Mouse (Mus musculus) embryonic facial prominence, embryonic 14.5 days (tissue): ENCODE data around the gene Gm10721. TPM values are rescaled to one million over a fixed set of nuclear protein-coding genes. Genes with fewer than 3 reads are reported as not detected.
"Not testable (repeated sequence)": the region's sequence is repeated elsewhere in the genome, so short reads cannot be mapped to it uniquely, and the experiment has no call there.

ENCODE experiments used
- ATAC-seq: fragments of 200-750 bp; cut with Nextera tagmentation; 2 replicates; pipeline ENCODE4 v1.8.0; 2017; ENCODE audit warnings: low read depth, moderate number of reproducible peaks, moderate TSS enrichment
- DNase-seq: peaks from one replicate; pipeline ENCODE4 v3.0.0-alpha.2; 2015; ENCODE audit warnings: low spot score
- H3K27ac ChIP-seq: fragments of 300-500 bp; sonication (generic); replicated peaks from 2 replicates; pipeline ENCODE4 v1.5.1; 2014; ENCODE audit warnings: low read depth, mild to moderate bottlenecking, low read length, moderate library complexity
- H3K27me3 ChIP-seq: fragments of 300-500 bp; sonication (generic); replicated peaks from 2 replicates; pipeline ENCODE4 v1.6.1; 2014; ENCODE audit warnings: low read length; ENCODE audit not compliant: control insufficient read depth, insufficient read depth
- H3K36me3 ChIP-seq: fragments of 300-500 bp; sonication (generic); 2 replicates; pipeline ENCODE4 v1.6.1; 2014; ENCODE audit warnings: low read length, mixed read lengths; ENCODE audit not compliant: control insufficient read depth, insufficient read depth
- H3K4me1 ChIP-seq: fragments of 300-500 bp; sonication (generic); 2 replicates; pipeline ENCODE4 v1.6.1; 2014; ENCODE audit warnings: antibody characterized with exemption, low read length; ENCODE audit not compliant: control insufficient read depth, insufficient read depth
- H3K4me2 ChIP-seq: fragments of 300-500 bp; sonication (generic); 2 replicates; pipeline ENCODE4 v1.6.1; 2014; ENCODE audit warnings: low read depth, mild to moderate bottlenecking, low read length, moderate library complexity, mixed read lengths
- H3K4me3 ChIP-seq: fragments of 300-500 bp; sonication (generic); 2 replicates; pipeline ENCODE4 v1.5.1; 2014; ENCODE audit warnings: low read depth, mild to moderate bottlenecking, low read length
- H3K9ac ChIP-seq: fragments of 300-500 bp; sonication (generic); 2 replicates; pipeline ENCODE4 v1.6.1; 2014; ENCODE audit warnings: low read depth, mild to moderate bottlenecking, low read length, moderate library complexity, mixed read lengths
- H3K9me3 ChIP-seq: fragments of 300-500 bp; sonication (generic); 2 replicates; pipeline ENCODE4 v1.6.1; 2016; ENCODE audit warnings: low read length; ENCODE audit not compliant: control insufficient read depth
- WGBS: fragments of 180-500 bp; shearing (Covaris S2); extraction: QIAGEN DNeasy Blood & Tissue Kit; methylation state at CpG from one replicate; pipeline ENCODE4 v1.1.7; 2014; 5-methylcytosine and 5-hydroxymethylcytosine counted together
- polyA plus RNA-seq: library from polyadenylated mRNA; unstranded; fragments of >200 nt; fragmentation: Nextera tagmentation; extraction: Ambion mirVana; gene quantifications from 2 replicates; pipeline ENCODE4 v1.2.1, GENCODE M21; 2014

Gm10721 gene
- polyA plus RNA-seq, 1 experiment from 2014 or later, result not detected

- not testable (repeated sequence) for H3K36me3 ChIP-seq, DNase-seq, H3K4me1 ChIP-seq, ATAC-seq, H3K4me3 ChIP-seq, H3K27me3 ChIP-seq, H3K9me3 ChIP-seq, H3K27ac ChIP-seq, H3K4me2 ChIP-seq, H3K9ac ChIP-seq
- WGBS, result 73% methylated on average over 9 of the region's 13 CpGs
Measured at GRCm38 (mm10) chr9:3023312-3023984, 10.5 kb downstream of the Gm10721 start, which contains the start of gene Gm10718. Gene Gm10718 (plus strand): TSS chr9:3023547.

DNA sequence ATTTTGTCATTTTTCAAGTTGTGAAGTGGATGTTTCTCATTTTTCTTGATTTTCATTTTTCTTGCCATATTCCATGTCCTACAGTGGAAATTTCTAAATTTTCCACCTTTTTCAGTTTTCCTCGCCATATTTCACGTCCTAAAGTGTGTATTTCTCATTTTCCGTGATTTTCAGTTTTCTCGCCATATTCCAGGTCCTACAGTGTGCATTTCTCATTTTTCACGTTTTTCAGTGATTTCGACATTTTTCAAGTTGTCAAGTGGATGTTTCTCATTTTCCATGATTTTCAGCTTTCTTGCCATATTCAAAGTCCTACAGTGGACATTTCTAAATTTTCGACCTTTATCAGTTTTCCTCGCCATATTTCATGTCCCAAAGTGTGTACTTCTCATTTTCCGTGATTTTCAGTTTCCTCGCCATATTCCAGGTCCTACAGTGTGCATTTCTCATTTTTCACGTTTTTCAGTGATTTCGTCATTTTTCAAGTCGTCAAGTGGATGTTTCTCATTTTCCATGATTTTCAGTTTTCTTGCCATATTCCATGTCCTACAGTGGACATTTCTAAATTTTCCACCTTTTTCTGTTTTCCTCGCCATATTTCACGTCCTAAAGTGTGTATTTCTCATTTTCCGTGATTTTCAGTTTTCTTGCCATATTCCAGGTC is 11.2 kb downstream of the Gm10721 start:
- H3K4me3 ChIP-seq, H3K27me3 ChIP-seq, ATAC-seq, DNase-seq, H3K4me2 ChIP-seq, H3K27ac ChIP-seq, H3K36me3 ChIP-seq, H3K9me3 ChIP-seq, H3K4me1 ChIP-seq, H3K9ac ChIP-seq: not testable (repeated sequence)
- 66% methylated on average over 15 of the region's 16 CpGs for WGBS

- not testable (repeated sequence) for H3K4me1 ChIP-seq, H3K27ac ChIP-seq, H3K4me3 ChIP-seq, H3K9me3 ChIP-seq, ATAC-seq, H3K9ac ChIP-seq, H3K4me2 ChIP-seq, H3K27me3 ChIP-seq, H3K36me3 ChIP-seq, DNase-seq
- WGBS, result 71% methylated on average over 12 of the region's 12 CpGs
Measured at GRCm38 (mm10) chr9:3024912-3025467, 12.1 kb downstream of the Gm10721 start, which contains the start of gene Gm10717. Gene Gm10717 (plus strand): TSS chr9:3025417.

DNA sequence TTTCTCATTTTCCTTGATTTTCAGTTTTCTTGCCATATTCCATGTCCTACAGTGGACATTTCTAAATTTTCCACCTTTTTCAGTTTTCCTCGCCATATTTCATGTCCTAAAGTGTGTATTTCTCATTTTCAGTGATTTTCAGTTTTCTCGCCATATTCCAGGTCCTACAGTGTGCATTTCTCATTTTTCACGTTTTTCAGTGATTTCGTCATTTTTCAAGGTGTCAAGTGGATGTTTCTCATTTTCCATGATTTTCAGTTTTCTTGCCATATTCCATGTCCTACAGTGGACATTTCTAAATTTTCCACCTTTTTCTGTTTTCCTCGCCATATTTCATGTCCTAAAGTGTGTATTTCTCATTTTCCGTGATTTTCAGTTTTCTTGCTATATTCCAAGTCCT is 12.7 kb downstream of the Gm10721 start:
- ATAC-seq, H3K27ac ChIP-seq: not testable (repeated sequence)
- 61% methylated on average over 4 of the region's 6 CpGs for WGBS

GRCm38 (mm10) chr9:3026136-3026535 is 13.2 kb downstream of the Gm10721 start:
- H3K36me3 ChIP-seq, DNase-seq, H3K9me3 ChIP-seq, H3K4me2 ChIP-seq, H3K27me3 ChIP-seq, H3K9ac ChIP-seq, H3K27ac ChIP-seq, H3K4me3 ChIP-seq, ATAC-seq, H3K4me1 ChIP-seq: not testable (repeated sequence)
- 70% methylated on average over 5 of the region's 5 CpGs for WGBS

More for the DNA sequence above, 12.7 kb downstream of the Gm10721 start:
- not testable (repeated sequence) for H3K9me3 ChIP-seq, H3K4me1 ChIP-seq, H3K4me3 ChIP-seq, H3K27me3 ChIP-seq, DNase-seq, H3K4me2 ChIP-seq, H3K36me3 ChIP-seq, H3K9ac ChIP-seq

DNA sequence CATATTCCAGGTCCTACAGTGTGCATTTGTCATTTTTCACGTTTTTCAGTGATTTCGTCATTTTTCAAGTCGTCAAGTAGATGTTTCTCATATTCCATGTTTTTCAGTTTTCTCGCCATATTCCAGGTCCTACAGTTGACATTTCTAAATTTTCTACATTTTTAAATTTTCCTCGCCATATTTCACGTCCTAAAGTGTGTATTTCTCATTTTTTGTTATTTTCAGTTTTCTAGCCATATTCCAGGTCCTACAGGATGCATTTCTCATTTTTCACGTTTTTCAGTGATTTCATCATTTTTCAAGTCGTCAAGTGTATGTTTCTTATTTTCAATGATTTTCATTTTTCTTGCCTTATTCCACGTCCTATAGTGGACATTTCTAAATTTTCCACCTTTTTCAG is 13.8 kb downstream of the Gm10721 start:
- not testable (repeated sequence) for H3K27me3 ChIP-seq, H3K4me1 ChIP-seq, H3K36me3 ChIP-seq, H3K9ac ChIP-seq, DNase-seq, H3K4me2 ChIP-seq, ATAC-seq, H3K27ac ChIP-seq, H3K9me3 ChIP-seq, H3K4me3 ChIP-seq
- 64% methylated on average over 9 of the region's 9 CpGs for WGBS

DNA sequence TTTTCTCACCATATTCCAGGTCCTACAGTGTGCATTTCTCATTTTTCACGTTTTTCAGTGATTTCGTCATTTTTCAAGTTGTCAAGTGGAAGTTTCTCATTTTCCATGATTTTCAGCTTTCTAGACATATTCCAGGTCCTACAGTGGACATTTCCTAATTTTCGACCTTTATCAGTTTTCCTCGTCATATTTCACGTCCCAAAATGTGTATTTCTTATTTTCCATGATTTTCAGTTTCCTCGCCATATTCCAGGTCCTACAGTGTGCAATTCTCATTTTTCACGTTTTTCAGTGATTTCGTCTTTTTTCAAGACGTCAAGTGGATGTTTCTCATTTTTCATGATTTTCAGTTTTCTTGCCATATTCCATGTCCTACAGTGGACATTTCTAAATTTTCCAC is 14.3 kb downstream of the Gm10721 start:
- H3K9me3 ChIP-seq, result not testable (repeated sequence)

GRCm38 (mm10) chr9:3029276-3030000 is 16.5 kb downstream of the Gm10721 start:
- 66% methylated on average over 12 of the region's 16 CpGs for WGBS
- DNase-seq, H3K4me2 ChIP-seq: not testable (repeated sequence)

More for the DNA sequence above, 14.3 kb downstream of the Gm10721 start:
- not testable (repeated sequence) for H3K27me3 ChIP-seq, H3K4me2 ChIP-seq, H3K27ac ChIP-seq, H3K9ac ChIP-seq, H3K4me1 ChIP-seq, ATAC-seq, H3K36me3 ChIP-seq, H3K4me3 ChIP-seq
- DNase-seq, result peak; percentile 33
- 74% methylated on average over 9 of the region's 9 CpGs for WGBS

More at GRCm38 (mm10) chr9:3029276-3030000, 16.5 kb downstream of the Gm10721 start:
- not testable (repeated sequence) for H3K36me3 ChIP-seq, H3K4me1 ChIP-seq, H3K27ac ChIP-seq, H3K9me3 ChIP-seq, H3K9ac ChIP-seq, ATAC-seq, H3K4me3 ChIP-seq, H3K27me3 ChIP-seq
